Mouse (Mus musculus): ENCODE data around the gene Arhgap25.
"Not testable (repeated sequence)": the region's sequence is repeated elsewhere in the genome, so short reads cannot be mapped to it uniquely, and the experiment has no call there.

Arhgap25 gene

DNA sequence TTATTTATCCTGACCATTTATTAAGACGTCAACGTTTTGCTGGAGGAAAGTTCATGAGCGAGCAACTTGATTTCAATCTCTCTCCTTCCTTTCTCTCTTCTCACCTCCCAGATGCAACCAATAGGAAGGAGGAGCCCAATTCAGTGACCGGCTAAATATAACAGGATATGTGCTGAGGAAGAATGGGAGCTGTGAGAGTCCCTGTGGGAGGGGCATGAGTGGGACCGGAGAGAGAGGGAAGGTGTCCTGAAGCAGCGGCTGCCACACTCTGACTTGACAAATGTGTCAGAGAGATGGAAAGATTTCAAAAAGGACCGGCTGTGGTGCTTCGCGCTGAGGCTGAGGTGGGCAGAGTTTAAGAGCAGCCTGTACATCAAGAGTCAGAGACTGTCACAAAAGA lies 2.6 kb upstream of the Arhgap25 start:
- no peak for DNase-seq (ENCODE audit: low spot score)

- no peak for DNase-seq (ENCODE audit: low spot score)
Measured at GRCm38 (mm10) chr6:87534855-87535575, 2.0 kb upstream of the Arhgap25 start.

GRCm38 (mm10) chr6:87531456-87532015 lies 1.5 kb downstream of the Arhgap25 start:
- no peak for DNase-seq (ENCODE audit: low spot score)

- DNase-seq (ENCODE audit: low spot score): no peak
Measured at GRCm38 (mm10) chr6:87530386-87530785, 2.7 kb downstream of the Arhgap25 start.

GRCm38 (mm10) chr6:87527846-87528557 lies 5.1 kb downstream of the Arhgap25 start:
- DNase-seq (ENCODE audit: low spot score): peak; percentile 70

DNA sequence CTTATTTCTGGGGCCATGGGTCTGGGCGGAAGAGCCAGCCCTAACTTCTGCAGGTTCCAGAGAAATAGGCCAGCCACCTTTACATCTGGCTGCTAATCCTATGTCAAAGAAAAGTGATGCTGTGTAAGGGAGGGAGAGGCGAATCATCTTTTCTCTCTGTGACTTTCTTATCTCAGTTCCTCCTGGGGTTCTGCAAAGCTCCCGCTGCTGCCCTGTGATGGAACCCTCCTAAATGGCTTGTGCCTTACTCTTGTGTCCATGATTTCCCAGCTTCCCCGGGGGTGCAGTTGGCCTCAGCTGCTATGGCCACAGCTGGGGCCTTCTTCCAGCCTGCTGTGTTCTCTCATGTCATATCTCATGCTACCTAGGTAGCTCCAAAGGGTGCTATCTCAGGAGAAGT lies 5.7 kb downstream of the Arhgap25 start:
- DNase-seq (ENCODE audit: low spot score): peak; percentile 37

DNA sequence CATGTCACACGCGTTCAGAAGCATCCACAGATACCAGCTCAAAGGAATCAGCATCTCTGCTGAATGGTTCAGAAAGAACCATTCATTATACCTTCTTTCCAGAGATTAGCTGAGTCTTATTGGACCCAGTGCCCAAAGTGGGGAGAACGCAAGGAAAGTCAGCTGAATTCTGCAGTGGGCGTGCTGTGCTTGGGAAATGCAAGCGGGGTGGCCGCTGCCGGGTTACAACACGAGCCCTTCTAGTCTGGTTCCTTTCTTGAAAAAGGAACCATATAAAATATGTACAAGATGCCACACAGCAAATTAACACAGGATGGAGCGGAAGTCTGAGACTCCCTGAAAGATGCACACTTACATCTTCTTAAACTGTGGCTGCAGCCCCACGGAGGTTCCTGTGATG lies 7.9 kb downstream of the Arhgap25 start:
- DNase-seq (ENCODE audit: low spot score): no peak

GRCm38 (mm10) chr6:87524281-87524680 lies 8.8 kb downstream of the Arhgap25 start:
- peak; percentile 46 for DNase-seq (ENCODE audit: low spot score)

- no peak for DNase-seq (ENCODE audit: low spot score)
Measured at GRCm38 (mm10) chr6:87523736-87524135, 9.3 kb downstream of the Arhgap25 start.

DNA sequence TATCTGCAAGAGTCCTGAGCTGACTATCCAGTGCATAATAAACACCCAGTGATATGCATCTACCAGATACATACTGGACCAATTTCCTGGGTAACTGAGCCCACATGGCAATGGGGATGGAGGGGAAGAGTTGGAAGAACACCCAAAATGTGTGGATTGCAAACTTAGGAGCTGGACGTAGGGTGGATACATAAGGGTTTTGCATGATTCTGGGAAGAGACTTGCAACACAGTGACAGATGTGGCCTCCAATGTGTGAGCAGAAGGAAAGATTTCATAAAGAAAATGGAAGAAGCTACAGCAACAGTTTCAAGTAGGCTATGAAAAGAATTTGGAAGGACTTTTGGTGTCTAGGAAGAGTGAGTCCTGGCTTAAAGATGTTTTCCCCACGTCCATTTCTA lies 10.0 kb downstream of the Arhgap25 start:
- no peak for DNase-seq (ENCODE audit: low spot score)

DNA sequence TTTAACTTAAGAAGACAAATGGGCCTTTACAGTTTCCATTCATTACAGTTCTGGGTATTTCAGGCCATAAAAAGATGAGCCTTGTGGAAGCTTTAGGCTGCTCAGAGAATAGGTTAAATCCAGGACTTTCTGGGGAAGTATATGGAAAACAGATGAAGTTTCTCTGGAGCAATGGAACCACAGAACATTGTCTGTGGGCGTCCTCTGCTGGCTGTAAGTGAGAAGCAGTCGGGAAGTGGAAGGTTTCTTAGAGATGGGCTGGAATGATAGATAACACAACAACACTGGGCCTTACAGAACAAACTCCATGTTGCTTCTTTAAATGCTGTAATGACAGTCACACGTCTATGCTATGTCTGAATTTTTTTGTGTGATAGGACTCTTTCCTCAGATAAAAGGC lies 10.8 kb downstream of the Arhgap25 start:
- no peak for DNase-seq (ENCODE audit: low spot score)

GRCm38 (mm10) chr6:87521705-87522104 lies 11.4 kb downstream of the Arhgap25 start:
- not testable (repeated sequence) for DNase-seq (ENCODE audit: low spot score)

- DNase-seq (ENCODE audit: low spot score): no peak
Measured at GRCm38 (mm10) chr6:87520572-87520971, 12.5 kb downstream of the Arhgap25 start.

DNA sequence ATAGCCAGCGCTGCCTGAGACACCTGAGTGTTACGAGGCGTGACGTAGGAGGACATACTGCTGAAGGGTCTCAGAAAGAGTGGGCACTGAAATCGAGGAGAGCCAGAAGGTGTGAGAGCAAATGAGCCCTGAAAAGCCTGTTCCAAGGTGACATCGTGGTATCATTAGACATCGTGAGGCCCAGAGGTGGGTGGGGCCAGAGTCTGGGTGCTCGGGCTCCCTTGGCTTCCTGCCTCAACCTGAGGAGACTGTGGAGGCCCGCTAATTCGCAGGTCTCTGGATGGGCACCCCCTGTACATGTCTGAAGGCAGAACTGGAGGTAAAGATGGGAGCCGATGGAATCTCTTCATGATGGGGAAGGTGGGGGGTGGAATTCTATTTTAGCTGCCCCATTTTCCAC lies 13.2 kb downstream of the Arhgap25 start:
- no peak for DNase-seq (ENCODE audit: low spot score)

GRCm38 (mm10) chr6:87518622-87519021 lies 14.4 kb downstream of the Arhgap25 start:
- no peak for DNase-seq (ENCODE audit: low spot score)

GRCm38 (mm10) chr6:87517753-87518409 lies 15.2 kb downstream of the Arhgap25 start:
- DNase-seq (ENCODE audit: low spot score): no peak

DNA sequence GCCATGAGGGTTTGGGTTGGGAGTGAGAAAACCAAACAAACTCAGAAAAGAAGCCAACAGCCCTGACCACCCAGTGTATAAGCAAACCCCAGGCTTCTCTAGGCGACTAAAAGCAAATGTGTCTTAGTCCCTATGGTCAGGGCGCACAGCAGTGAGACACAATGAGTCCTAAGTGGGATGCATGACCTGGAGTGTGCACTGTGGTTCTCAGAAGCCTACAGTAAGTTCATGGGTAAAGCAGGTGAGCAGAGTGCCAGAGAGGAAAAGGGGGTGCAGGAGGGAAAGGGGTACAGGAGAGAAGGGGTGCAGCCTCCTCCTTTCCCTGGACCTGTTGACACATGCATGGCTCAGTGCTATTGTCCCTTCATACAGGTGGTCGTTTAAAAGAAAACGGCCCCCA lies 18.7 kb downstream of the Arhgap25 start:
- DNase-seq (ENCODE audit: low spot score): no peak

DNA sequence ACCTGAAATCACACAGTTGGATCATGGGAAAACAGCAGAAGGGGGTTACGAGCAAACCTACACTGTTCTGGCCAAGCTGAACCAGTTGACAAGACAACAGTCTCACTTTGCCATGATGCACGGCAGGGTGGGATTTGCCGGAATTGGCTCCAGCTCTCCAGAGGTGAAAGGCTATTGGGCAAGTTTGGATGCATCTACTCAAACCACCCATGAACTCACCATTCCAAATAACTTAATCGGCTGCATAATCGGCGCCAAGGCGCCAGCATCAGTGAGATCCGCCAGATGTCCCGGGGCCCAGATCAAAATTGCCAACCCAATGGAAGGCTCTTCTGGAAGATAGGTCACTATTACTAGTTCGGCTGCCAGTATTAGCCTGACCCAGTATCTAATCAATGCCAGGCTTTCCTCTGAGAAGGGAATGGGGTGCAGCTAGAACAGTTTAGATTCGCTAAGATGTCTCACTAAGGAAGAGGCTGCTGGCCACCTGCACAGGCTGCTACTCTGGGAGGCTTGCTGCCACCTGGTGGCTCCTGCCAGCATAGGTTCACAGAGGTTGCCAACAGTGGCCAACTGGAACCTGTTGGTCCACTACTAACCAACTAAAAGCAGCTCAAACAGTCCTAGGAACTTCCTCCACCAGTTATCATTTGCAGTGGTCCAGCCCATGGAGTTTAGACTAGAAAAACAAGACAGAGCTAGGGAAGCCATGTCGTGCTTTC lies 19.9 kb downstream of the Arhgap25 start:
- DNase-seq (ENCODE audit: low spot score): peak; percentile 30

- DNase-seq (ENCODE audit: low spot score): no peak
Measured at GRCm38 (mm10) chr6:87510999-87511398, 22.1 kb downstream of the Arhgap25 start.

- no peak for DNase-seq (ENCODE audit: low spot score)
Measured at GRCm38 (mm10) chr6:87509806-87510205, 23.3 kb downstream of the Arhgap25 start.

DNA sequence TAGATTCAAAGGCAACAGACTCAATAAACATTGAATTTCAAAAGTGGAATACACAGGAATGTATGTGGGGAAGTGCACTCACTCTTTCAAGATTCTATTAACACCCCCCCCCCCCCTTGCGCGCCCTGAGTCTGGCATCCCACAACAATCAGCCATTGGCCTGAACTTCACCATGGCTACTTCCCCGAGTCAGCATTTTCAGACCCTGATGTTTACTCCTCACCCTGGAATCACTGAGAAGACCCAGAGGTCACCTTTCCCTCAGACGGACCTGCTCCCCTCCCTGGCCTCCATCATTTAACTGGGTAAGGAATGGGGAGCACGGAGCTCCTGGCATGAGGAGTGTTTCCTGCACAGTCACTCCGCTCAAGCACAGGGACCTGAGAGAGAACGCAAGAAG lies 28.2 kb downstream of the Arhgap25 start:
- no peak for DNase-seq (ENCODE audit: low spot score)

DNA sequence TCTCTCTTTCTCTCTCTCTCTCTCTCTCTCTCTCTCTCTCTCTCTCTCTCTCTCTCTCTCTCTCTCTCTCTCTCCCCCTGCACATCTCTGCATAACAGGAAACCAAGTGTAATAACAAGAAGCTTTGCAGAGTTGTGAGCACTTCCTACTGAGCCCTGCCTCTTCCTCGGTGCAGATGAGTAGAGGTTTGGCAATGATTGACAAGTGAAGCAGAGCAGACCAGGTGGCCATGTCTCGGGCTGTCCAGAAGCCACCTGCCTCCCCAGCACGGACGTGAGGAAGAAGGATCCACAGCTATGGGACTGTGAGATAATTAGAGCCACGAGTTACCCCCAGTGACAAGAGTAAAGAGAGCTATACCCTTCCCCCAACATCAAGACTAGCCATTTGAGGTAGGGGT lies 29.1 kb downstream of the Arhgap25 start:
- DNase-seq (ENCODE audit: low spot score): no peak

Data from c-Kit-positive CD71-positive TER-119-positive erythroid progenitor cells, embryonic 14.5 days (primary cell).